Mouse (Mus musculus) neural tube, embryonic 15.5 days (tissue): ENCODE results near the gene Mrs2. TPM values are rescaled to one million over a fixed set of nuclear protein-coding genes. Genes with fewer than 3 reads are reported as not detected.
A peak's percentile ranks its signal among the peaks of the same experiment; 100 is the strongest.
"Not testable (repeated sequence)": the region's sequence is repeated elsewhere in the genome, so short reads cannot be mapped to it uniquely, and the experiment has no call there.

Experiments used
- ATAC-seq: fragments of 200-750 bp; cut with Nextera tagmentation; 2 replicates; pipeline ENCODE4 v1.8.0; 2017; ENCODE audit warnings: mild to moderate bottlenecking, moderate TSS enrichment, moderate library complexity; ENCODE audit not compliant: low FRiP score
- H3K27ac ChIP-seq: fragments of 300-500 bp; sonication (generic); replicated peaks from 2 replicates; pipeline ENCODE4 v1.5.1; 2015; ENCODE audit warnings: mild to moderate bottlenecking, inconsistent platforms
- H3K27me3 ChIP-seq: fragments of 300-500 bp; sonication (generic); replicated peaks from 2 replicates; pipeline ENCODE4 v1.6.1; 2015; ENCODE audit warnings: inconsistent platforms
- H3K36me3 ChIP-seq: fragments of 300-500 bp; sonication (generic); 2 replicates; pipeline ENCODE4 v1.6.1; 2015; ENCODE audit warnings: inconsistent platforms
- H3K4me1 ChIP-seq: fragments of 300-500 bp; sonication (generic); 2 replicates; pipeline ENCODE4 v1.6.1; 2015; ENCODE audit warnings: inconsistent platforms
- H3K4me2 ChIP-seq: fragments of 300-500 bp; sonication (generic); 2 replicates; pipeline ENCODE4 v1.6.1; 2015; ENCODE audit warnings: inconsistent platforms, mild to moderate bottlenecking, moderate library complexity
- H3K4me3 ChIP-seq: fragments of 300-500 bp; sonication (generic); replicated peaks from 2 replicates; pipeline ENCODE4 v1.5.1; 2015; ENCODE audit warnings: mild to moderate bottlenecking, inconsistent platforms
- H3K9ac ChIP-seq: fragments of 300-500 bp; sonication (generic); replicated peaks from 2 replicates; pipeline ENCODE4 v1.6.1; 2015; ENCODE audit warnings: mild to moderate bottlenecking, inconsistent platforms
- H3K9me3 ChIP-seq: fragments of 300-500 bp; sonication (generic); replicated peaks from 2 replicates; pipeline ENCODE4 v1.6.1; 2016; ENCODE audit warnings: inconsistent platforms
- WGBS: fragments of 180-500 bp; shearing (Covaris S2); methylation state at CpG from one replicate; pipeline ENCODE4 v1.1.7; 2015; ENCODE audit warnings: mixed read lengths; 5-methylcytosine and 5-hydroxymethylcytosine counted together
- polyA plus RNA-seq: library from polyadenylated mRNA; unstranded; fragments of >200 nt; fragmentation: Nextera tagmentation; extraction: Ambion mirVana; gene quantifications from 2 replicates; pipeline ENCODE4 v1.2.1, GENCODE M21; 2015

The Mrs2 gene
- polyA plus RNA-seq, 1 experiment from 2014 or later, result 15.8 TPM

DNA sequence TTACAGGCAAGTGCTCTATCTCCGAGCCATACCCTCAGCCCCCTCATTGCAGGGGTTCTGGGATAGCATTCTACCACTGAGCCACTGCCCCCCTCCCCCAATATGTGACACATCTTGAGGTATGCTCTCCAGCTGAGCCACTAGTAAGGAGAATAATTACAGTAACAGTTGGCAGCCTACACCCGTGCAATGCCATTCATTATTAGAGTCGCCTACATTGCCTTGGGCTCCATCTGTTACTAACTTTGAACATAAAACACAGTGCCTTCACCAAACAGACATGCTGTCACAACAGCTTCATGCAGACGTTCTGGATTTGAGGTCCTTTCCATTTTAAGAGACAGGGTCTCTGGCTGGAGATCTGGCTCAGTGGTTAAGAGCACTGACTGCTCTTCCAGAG is 43.8 kb downstream of the Mrs2 start:
- H3K4me2 ChIP-seq, result no peak overlapping the region
- no peaks in the 10 kb centered on the region for H3K4me1 ChIP-seq
- H3K4me3 ChIP-seq, result no peak overlapping the region
- peak; percentile 19; the same call in 1 of the 2 replicates for ATAC-seq
- no peaks in the 10 kb centered on the region for H3K9me3 ChIP-seq
- H3K27me3 ChIP-seq, result no peaks in the 10 kb centered on the region
- no peaks in the 10 kb centered on the region for H3K36me3 ChIP-seq
- no peak overlapping the region for H3K9ac ChIP-seq
- no peak overlapping the region for H3K27ac ChIP-seq
- WGBS, result 38% methylated on average over 4 of the region's 4 CpGs

DNA sequence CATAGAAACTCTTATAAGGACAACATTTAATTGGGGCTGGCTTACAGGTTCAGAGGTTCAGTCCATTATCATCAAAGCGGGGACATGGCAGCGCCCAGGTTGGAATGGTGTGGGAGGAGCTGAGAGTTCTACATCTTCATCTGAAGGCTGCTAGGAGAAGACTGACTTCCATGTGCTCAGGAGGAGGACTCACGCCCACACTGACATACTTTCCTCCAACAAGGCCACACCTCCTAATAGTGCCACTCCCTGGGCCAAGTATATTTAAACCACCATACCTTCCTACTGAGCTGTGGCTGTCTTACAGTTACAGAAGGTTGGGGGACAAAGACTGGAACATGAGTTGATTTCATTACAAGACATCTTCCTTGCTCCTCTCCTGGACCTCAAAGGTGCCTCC is 48.4 kb downstream of the Mrs2 start:
- not testable (repeated sequence) for H3K9ac ChIP-seq, H3K9me3 ChIP-seq, H3K36me3 ChIP-seq, H3K27ac ChIP-seq, H3K4me3 ChIP-seq, ATAC-seq, H3K4me1 ChIP-seq, H3K27me3 ChIP-seq, H3K4me2 ChIP-seq
- 85% methylated on average over 3 of the region's 3 CpGs for WGBS

DNA sequence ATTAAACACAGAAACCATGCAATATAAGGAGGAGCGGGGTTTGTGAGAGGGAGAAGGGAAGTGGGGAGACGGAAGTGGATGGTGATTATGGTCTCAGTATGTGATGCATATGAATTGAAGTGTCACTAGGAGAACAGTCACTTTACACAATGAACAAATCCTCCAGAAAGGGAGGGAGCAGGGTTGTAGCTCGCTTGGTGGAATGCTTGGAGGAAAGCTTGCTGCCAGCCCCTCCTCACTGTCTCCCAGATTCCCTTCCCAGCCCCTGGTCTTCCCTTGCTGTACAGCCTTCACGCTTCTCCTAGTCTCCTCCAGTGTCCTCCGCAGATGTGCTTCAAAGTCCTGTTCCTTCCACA is 54.4 kb downstream of the Mrs2 start:
- peaks cover 13% of the 10 kb centered on the region for H3K4me1 ChIP-seq
- ATAC-seq, result peak; percentile 68
- H3K9ac ChIP-seq, result peak overlapping the region; percentile 23; the same call in 1 of the 2 replicates
- H3K36me3 ChIP-seq, result no peaks in the 10 kb centered on the region
- WGBS, result 44% methylated on average over 5 of the region's 5 CpGs
- H3K27me3 ChIP-seq, result no peaks in the 10 kb centered on the region
- H3K4me3 ChIP-seq, result peak overlapping the region; percentile 30
- peak overlapping the region; percentile 56 for H3K4me2 ChIP-seq
- H3K27ac ChIP-seq, result peak overlapping the region; percentile 28; the same call in 1 of the 2 replicates
- H3K9me3 ChIP-seq, result no peaks in the 10 kb centered on the region

DNA sequence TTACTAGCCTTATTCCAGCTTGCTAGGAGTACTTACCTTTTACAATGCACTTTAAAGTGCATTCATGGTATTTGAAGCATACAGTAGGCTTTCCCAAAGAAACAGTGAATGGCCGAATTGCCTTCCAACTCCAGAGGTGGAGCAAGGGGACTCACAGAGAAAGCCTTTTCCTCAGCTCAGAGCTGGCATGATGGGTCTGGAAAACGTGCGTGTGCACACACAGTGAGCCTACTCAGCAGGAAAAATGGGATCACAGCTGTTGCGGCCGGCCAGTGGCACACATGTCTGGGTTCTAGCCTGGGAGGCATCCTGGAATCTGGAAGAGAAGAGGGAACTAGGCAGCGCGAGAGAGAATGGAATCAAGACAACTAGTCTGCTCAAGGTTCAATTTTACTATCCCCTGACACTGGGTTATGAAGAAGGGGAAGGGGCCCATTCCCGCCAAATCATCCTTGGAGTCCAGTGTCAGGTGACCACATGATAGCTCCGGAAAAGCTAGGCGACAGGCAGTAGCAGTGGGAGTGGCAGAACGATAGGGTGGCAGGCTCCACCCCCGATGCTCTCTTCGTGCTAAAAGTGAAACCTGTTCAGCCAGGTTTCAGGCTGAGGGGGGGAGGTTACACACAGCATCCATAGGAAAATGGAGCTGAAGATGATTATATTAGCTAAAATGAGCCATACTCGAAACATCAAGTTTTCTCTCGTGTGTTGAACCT is 54.9 kb downstream of the Mrs2 start:
- Histone ChIP-seq H3K36me3 (no peaks in the 10 kb centered on the region), H3K9me3 (no peaks in the 10 kb centered on the region), H3K4me1 (peaks cover 13% of the 10 kb centered on the region), H3K27ac (peak overlapping the region; percentile 28; the same call in 1 of the 2 replicates), H3K4me2 (peak overlapping the region; percentile 56), H3K4me3 (peak overlapping the region; percentile 30), H3K27me3 (no peaks in the 10 kb centered on the region), H3K9ac (peak overlapping the region; percentile 23; the same call in 1 of the 2 replicates)
- ATAC-seq, result peak; percentile 80
- 19% methylated on average over 15 of the region's 15 CpGs for WGBS

DNA sequence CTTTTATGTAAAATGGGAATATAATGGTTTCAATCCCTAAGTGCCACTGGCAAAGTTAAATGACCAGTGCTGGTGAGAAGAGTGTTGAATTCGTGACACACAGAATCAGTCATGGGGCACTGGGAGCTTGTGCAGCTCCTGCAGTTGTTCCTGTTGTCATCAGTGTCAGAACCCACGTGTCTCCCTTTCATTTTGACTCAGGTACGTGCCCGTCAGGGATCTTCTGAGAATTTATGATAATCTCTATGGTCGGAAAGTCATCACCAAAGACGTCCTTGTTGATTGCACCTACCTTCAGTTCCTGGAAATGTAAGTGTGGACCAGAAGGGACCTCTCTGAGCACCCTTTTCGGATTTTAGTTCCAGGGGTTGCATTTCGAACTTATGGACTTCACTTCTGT is 58.1 kb downstream of the Mrs2 start:
- 86% methylated on average over 8 of the region's 8 CpGs for WGBS
- Histone ChIP-seq H3K4me3 (no peak overlapping the region), H3K27ac (no peak overlapping the region), H3K9ac (no peak overlapping the region), H3K4me1 (peaks cover 13% of the 10 kb centered on the region), H3K36me3 (no peaks in the 10 kb centered on the region), H3K27me3 (no peaks in the 10 kb centered on the region), H3K9me3 (no peaks in the 10 kb centered on the region), H3K4me2 (no peak overlapping the region)
- no peak for ATAC-seq

DNA sequence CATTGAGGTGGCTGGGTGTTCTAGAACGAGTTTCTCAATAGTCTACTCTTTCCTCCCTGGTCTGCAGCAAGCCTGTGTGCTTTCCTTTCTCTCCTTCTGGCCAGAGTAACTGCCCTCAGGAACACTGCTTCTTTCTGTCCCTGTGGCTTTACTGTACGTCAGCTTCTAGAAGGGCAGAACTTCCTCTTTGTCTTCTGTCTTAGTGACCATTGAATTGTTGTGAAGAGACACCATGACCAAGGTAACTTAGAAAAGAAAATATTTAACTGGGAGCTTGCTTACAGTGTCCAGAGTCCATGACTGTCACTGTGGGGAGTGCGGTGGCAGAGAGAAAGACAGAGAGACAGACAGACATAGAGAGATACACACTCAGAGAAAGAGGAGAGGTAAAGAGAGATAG is 60.1 kb downstream of the Mrs2 start:
- 84% methylated on average over 3 of the region's 3 CpGs for WGBS
- H3K36me3 ChIP-seq, result no peaks in the 10 kb centered on the region
- no peaks in the 10 kb centered on the region for H3K9me3 ChIP-seq
- no peak overlapping the region for H3K4me3 ChIP-seq
- H3K4me1 ChIP-seq, result peaks cover under 1% of the 10 kb centered on the region
- H3K27ac ChIP-seq, result no peak overlapping the region
- no peak overlapping the region for H3K9ac ChIP-seq
- no peaks in the 10 kb centered on the region for H3K27me3 ChIP-seq
- no peak overlapping the region for H3K4me2 ChIP-seq
- ATAC-seq, result no peak

DNA sequence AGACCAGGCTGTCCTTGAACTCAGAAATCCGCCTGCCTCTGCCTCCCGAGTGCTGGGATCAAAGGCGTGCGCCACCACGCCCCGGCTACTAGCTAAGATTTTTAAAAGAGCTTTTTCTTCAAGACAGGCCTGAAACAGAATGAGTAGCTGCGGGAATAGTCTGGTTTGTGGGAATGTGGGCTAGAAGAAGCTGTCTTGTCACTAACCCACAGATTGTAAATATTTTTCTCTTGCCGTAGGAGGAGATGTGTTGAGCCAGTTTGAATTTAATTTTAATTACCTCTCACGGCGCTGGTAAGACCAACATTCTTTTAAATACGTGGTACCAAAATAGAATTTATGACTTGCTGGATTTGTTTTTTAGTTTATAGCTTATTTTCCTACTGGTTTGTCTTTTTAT is 61.5 kb downstream of the Mrs2 start:
- no peaks in the 10 kb centered on the region for H3K9me3 ChIP-seq
- H3K9ac ChIP-seq, result no peak overlapping the region
- no peaks in the 10 kb centered on the region for H3K4me1 ChIP-seq
- H3K4me2 ChIP-seq, result no peak overlapping the region
- H3K4me3 ChIP-seq, result no peak overlapping the region
- ATAC-seq, result no peak
- WGBS, result 90% methylated on average over 11 of the region's 11 CpGs
- no peak overlapping the region for H3K27ac ChIP-seq
- H3K36me3 ChIP-seq, result no peaks in the 10 kb centered on the region
- no peaks in the 10 kb centered on the region for H3K27me3 ChIP-seq

DNA sequence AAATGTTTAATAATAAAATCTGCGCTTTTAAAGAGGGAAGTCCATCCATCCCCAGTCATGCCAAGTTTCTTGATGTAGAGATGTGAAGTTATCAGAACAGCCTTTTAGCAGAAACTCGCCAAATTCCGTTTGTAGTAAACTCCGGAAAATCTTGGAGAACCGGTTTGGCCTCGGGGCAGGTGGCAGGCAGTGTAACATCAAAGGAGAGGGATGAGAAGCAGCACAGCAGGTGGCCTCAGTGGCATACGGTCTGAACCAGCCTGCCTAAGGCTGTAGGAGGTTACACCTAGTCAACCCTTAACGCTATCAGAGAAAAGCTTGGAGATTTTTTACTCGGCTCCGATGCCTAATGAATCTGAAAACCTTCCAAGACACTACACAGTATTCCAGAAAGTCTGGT is 64.7 kb downstream of the Mrs2 start:
- Histone ChIP-seq H3K9ac (no peak overlapping the region), H3K9me3 (no peaks in the 10 kb centered on the region), H3K27me3 (no peaks in the 10 kb centered on the region), H3K4me3 (no peak overlapping the region), H3K4me1 (no peaks in the 10 kb centered on the region), H3K36me3 (no peaks in the 10 kb centered on the region), H3K4me2 (no peak overlapping the region), H3K27ac (no peak overlapping the region)
- 15% methylated on average over 10 of the region's 10 CpGs for WGBS
- ATAC-seq, result no peak

DNA sequence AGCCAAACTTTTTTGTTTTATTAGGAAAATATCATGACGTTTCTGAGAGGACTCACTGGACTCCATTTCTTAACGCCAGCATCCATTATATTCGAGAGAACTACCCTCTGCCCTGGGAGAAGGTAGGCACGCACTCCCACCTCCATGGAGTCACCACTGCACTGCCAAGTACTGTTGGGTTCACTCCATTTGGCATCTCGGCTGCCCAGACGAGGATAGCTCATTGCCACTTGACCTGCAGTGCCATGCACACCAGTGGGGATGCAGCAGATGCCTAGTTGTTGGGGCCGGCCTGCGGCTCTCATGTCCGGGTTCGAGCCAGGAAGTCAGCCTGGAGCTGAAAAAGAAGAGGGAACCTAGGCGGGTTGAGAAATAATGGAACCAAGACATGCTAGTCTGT is 65.1 kb downstream of the Mrs2 start:
- Histone ChIP-seq H3K9me3 (no peaks in the 10 kb centered on the region), H3K4me3 (no peak overlapping the region), H3K4me2 (no peak overlapping the region), H3K9ac (no peak overlapping the region), H3K27ac (no peak overlapping the region), H3K27me3 (no peaks in the 10 kb centered on the region), H3K4me1 (no peaks in the 10 kb centered on the region), H3K36me3 (no peaks in the 10 kb centered on the region)
- ATAC-seq, result no peak
- WGBS, result 57% methylated on average over 11 of the region's 11 CpGs

DNA sequence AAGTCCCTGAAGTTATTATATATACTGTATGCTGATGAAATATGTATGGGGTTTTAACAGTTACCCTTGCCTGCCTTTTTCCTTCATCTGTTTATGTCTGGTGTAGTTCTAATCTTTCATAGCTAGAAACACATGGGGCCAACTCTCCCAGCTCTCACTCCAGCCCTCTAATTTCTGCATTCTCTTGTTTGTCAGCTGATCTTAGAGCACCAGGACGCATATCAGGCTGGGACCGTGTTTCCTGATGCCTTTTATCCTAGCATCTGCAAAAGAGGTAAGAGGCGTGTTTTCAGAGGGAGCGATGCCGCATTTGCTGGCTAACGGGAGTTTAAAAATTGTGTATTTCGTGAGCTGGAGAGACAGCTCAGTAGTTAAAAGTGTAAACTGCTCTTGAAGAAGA is 67.5 kb downstream of the Mrs2 start:
- no peak overlapping the region for H3K4me3 ChIP-seq
- no peak overlapping the region for H3K9ac ChIP-seq
- no peak overlapping the region for H3K4me2 ChIP-seq
- no peaks in the 10 kb centered on the region for H3K4me1 ChIP-seq
- H3K9me3 ChIP-seq, result no peaks in the 10 kb centered on the region
- H3K36me3 ChIP-seq, result no peaks in the 10 kb centered on the region
- no peaks in the 10 kb centered on the region for H3K27me3 ChIP-seq
- no peak overlapping the region for H3K27ac ChIP-seq
- no peak for ATAC-seq
- WGBS, result 89% methylated on average over 7 of the region's 7 CpGs

DNA sequence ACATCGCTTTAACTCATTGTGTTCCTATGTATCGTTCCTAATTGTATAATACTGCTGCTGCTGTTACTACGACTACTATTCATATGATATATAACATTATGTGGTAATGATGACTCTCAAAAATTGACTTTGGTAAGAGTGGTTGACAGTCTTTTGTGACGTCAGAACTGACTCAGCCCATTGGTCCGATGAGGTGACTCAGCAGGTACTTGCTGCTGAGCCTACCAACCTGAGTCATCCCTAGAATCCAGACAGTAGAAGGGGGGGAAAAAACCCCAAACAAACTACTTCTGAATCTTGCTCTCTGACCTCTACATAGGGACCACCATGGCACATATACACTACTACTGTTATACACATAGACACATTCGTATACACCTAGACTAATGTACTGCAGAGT is 71.3 kb downstream of the Mrs2 start:
- no peaks in the 10 kb centered on the region for H3K9me3 ChIP-seq
- no peak for ATAC-seq
- no peaks in the 10 kb centered on the region for H3K36me3 ChIP-seq
- H3K4me1 ChIP-seq, result no peaks in the 10 kb centered on the region
- no peaks in the 10 kb centered on the region for H3K27me3 ChIP-seq
- no peak overlapping the region for H3K4me2 ChIP-seq
- 93% methylated on average over 6 of the region's 6 CpGs for WGBS
- no peak overlapping the region for H3K27ac ChIP-seq
- no peak overlapping the region for H3K9ac ChIP-seq
- H3K4me3 ChIP-seq, result no peak overlapping the region

DNA sequence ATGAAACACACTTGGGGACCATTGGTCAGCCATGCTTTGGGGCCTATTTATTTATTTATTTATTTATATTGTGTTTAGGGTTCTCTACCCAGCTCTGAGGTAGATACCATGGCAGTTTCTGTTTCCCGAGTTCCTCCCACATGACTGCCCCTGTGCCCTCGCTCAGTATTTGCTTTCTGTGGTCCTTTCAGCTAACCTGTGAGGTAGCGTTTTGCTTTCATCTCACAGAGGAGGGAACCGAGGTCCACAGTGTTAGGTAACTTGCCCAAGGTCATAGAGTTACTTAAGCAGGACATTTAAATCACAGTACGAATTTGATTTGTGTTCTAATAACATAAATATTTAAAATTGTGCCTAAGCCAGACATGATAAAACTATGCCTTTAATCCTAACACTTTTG is 73.0 kb downstream of the Mrs2 start:
- Histone ChIP-seq H3K4me2 (no peak overlapping the region), H3K27me3 (no peaks in the 10 kb centered on the region), H3K9ac (no peak overlapping the region), H3K27ac (no peak overlapping the region), H3K4me3 (no peak overlapping the region), H3K36me3 (no peaks in the 10 kb centered on the region), H3K9me3 (no peaks in the 10 kb centered on the region), H3K4me1 (no peaks in the 10 kb centered on the region)
- no peak for ATAC-seq
- WGBS, result 89% methylated on average over 5 of the region's 5 CpGs
